Mouse (Mus musculus) thymus, adult 2 months (tissue): ENCODE results near the gene Pfdn2.

Experiments
- CTCF ChIP-seq: fragments of 200-500 bp; IDR thresholded peaks from 2 replicates; pipeline ENCODE4 v1.5.1; 2012; ENCODE audit warnings: mild to moderate bottlenecking, control low read depth, low read length, moderate library complexity, borderline replicate concordance; ENCODE audit not compliant: control insufficient read depth, poor library complexity, insufficient read depth; ENCODE audit errors: extremely low read depth
- POLR2A ChIP-seq: fragments of 200-500 bp; IDR thresholded peaks from 2 replicates; pipeline ENCODE4 v1.6.1; 2012; ENCODE audit warnings: mild to moderate bottlenecking, low read length, control low read depth, moderate library complexity; ENCODE audit not compliant: control insufficient read depth, poor library complexity, insufficient read depth; ENCODE audit errors: extremely low read depth

GRCm38 (mm10) chr1:171360253-171360652 is 14.8 kb downstream of the Pfdn2 start:
- TF ChIP-seq CTCF = no peak
- TF ChIP-seq POLR2A = no peak
